Mouse (Mus musculus) embryonic facial prominence, embryonic 12.5 days (tissue): ENCODE results near the gene Itga2b. TPM values are rescaled to one million over a fixed set of nuclear protein-coding genes. Genes with fewer than 3 reads are reported as not detected.

ENCODE experiments used
- ATAC-seq: fragments of 200-750 bp; cut with Nextera tagmentation; 2 replicates; pipeline ENCODE4 v1.8.0; 2017; ENCODE audit not compliant: insufficient number of reproducible peaks, insufficient read depth, low FRiP score, low TSS enrichment
- H3K27ac ChIP-seq: fragments of 300-500 bp; sonication (generic); 2 replicates; pipeline ENCODE4 v1.5.1; 2016; ENCODE audit warnings: mild to moderate bottlenecking
- H3K27me3 ChIP-seq: fragments of 300-500 bp; sonication (generic); 2 replicates; pipeline ENCODE4 v1.6.1; 2016; ENCODE audit warnings: mild to moderate bottlenecking, moderate library complexity
- H3K36me3 ChIP-seq: fragments of 300-500 bp; sonication (generic); 2 replicates; pipeline ENCODE4 v1.6.1; 2016; ENCODE audit warnings: mild to moderate bottlenecking
- H3K4me1 ChIP-seq: fragments of 300-500 bp; sonication (generic); 2 replicates; pipeline ENCODE4 v1.6.1; 2016
- H3K4me2 ChIP-seq: fragments of 300-500 bp; sonication (generic); replicated peaks from 2 replicates; pipeline ENCODE4 v1.6.1; 2016; ENCODE audit warnings: mild to moderate bottlenecking, moderate library complexity
- H3K4me3 ChIP-seq: fragments of 300-500 bp; sonication (generic); 2 replicates; pipeline ENCODE4 v1.5.1; 2016; ENCODE audit warnings: mild to moderate bottlenecking
- H3K9ac ChIP-seq: fragments of 300-500 bp; sonication (generic); 2 replicates; pipeline ENCODE4 v1.6.1; 2016; ENCODE audit warnings: mild to moderate bottlenecking, moderate library complexity
- H3K9me3 ChIP-seq: fragments of 300-500 bp; sonication (generic); 2 replicates; pipeline ENCODE4 v1.6.1; 2016; ENCODE audit warnings: mild to moderate bottlenecking, moderate library complexity
- WGBS: fragments of 180-500 bp; shearing (Covaris S2); methylation state at CpG from one replicate; pipeline ENCODE4 v1.1.7; 2016; 5-methylcytosine and 5-hydroxymethylcytosine counted together
- polyA plus RNA-seq: library from polyadenylated mRNA; unstranded; fragments of >200 nt; fragmentation: Nextera tagmentation; extraction: Ambion mirVana; gene quantifications from 2 replicates; pipeline ENCODE4 v1.2.1, GENCODE M21; 2016

The Itga2b gene
- 6.8 and 8.3 TPM in 2 replicates for polyA plus RNA-seq

DNA sequence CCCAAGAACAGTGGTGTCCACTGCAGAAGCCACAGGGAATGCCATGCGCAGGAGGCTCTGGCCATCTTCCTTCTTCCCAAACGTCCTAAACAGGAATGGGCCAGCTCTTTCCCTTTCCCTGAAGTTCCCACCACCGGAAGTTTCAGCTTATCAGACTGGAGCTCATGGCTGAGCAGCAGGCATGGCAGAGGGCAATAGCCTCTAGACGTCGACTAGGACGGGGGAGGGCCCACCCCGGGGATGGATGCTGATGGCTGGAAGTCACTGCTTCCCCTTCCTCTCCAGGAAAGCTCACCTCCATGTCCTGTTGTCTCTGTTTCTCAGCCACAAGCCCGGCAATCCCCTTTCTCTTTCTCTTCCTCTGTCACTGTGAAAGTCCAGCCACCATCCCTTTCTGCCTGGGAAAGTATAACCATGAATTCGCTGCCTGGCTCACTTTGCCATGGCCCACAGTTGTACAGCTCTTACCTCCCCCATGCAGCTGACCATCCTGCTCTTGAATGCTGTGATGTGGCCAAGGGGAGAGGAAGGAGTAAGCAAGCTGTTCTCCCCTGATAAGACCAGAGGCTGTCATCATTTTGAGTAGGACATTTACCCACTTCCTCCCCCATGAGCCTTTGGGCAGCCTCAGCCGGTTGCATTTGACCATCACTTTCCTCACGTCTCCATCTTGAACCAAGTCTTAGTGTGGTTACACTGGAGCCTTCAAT lies at the start of gene Itga2b:
Itga2b (minus strand) TSS at position 475 of the 710 bp plus-strand sequence.
- no peaks in the 10 kb centered on the region for H3K27me3 ChIP-seq
- H3K4me1 ChIP-seq: peaks cover 15% of the 10 kb centered on the region
- H3K9ac ChIP-seq: no peak within 1 kb of the TSS
- no peak within 1 kb of the TSS for H3K4me3 ChIP-seq
- H3K27ac ChIP-seq: no peak within 1 kb of the TSS
- 66% methylated on average over 11 of the region's 11 CpGs for WGBS
- ATAC-seq: no peak
- H3K4me2 ChIP-seq: no peak within 1 kb of the TSS
- no peaks in the 10 kb centered on the region; the same call in 1 of the 2 replicates for H3K36me3 ChIP-seq
- H3K9me3 ChIP-seq: no peaks in the 10 kb centered on the region

DNA sequence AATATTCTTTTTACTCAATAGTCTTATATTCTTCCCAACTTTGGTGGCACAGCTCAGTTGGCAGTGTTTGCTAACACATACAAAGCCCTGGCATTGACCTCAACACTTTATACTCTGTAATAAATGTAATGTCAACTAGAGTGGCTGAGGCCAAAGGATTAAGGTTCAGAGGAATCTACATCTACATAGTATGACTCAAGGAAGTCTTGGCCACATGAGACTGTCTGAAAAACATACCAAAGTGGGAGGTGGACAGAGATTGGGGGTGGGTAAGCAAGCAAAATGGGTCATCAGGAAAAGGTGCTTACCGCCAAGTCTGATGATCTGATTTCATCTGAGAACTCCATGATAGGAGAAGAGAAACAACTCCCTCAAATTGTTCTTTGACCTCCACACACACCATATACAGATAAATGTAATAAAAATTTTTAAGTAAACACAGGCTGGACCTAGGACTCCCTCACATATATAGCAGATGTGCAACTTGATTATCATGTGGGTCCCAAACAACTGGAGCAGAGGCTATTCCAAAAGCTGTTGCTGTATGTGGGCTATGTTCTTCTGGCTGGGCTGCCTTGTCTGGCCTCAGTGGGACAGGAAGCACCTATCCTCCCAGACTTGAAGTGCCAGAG lies 45.0 kb upstream of the Itga2b start:
- ATAC-seq: no peak
- peaks cover 21% of the 10 kb centered on the region for H3K36me3 ChIP-seq

DNA sequence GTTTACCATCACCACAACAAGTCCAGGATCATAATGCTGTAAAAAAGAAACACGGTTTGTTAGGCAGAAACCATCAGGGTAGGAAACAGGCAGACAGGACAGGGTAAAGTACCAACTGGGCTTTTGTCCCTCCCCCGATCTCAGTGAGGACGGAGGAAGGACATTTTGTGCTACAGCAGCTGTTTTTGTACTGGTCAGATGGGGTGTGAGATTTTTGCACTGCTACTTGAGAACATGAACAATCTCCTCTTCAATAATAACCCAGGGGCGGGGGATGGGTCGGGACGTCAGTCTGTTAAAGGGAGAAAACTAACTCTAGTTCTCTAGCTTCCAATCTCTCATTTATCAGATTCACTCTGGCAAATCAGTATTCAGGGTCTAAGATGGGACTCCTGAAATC lies 40.3 kb upstream of the Itga2b start:
- Histone ChIP-seq H3K27ac (no peak overlapping the region), H3K9ac (no peak overlapping the region), H3K9me3 (no peaks in the 10 kb centered on the region), H3K4me3 (no peak overlapping the region), H3K36me3 (peaks cover 22% of the 10 kb centered on the region), H3K4me2 (no peak overlapping the region), H3K27me3 (no peaks in the 10 kb centered on the region), H3K4me1 (no peaks in the 10 kb centered on the region)
- WGBS: 66% methylated on average over 6 of the region's 6 CpGs
- ATAC-seq: no peak

More for the DNA sequence above, 45.0 kb upstream of the Itga2b start:
- H3K27ac ChIP-seq: no peak overlapping the region
- H3K27me3 ChIP-seq: no peaks in the 10 kb centered on the region
- H3K4me1 ChIP-seq: no peaks in the 10 kb centered on the region
- H3K9ac ChIP-seq: no peak overlapping the region
- no peaks in the 10 kb centered on the region for H3K9me3 ChIP-seq
- no peak overlapping the region for H3K4me2 ChIP-seq
- WGBS: 94% methylated on average over 1 of the region's 1 CpGs
- no peak overlapping the region for H3K4me3 ChIP-seq

DNA sequence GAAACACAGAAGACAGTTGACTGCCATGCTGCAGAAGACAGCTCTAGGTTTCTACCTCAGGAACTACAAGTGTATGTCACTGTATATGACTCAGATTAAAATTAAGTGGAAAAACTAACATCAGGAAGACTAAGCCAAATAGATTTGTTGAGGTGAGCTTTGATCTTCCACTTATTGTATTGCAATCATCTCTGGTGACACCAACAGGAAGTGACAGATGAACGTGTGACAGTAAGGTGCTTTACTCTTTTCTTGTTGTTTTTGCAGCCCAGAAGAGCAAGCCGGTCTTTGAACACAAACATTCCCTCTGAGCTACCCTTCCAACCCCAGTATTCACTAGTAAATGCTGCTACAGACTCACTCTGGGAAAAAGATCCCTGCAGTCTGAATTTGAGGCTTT lies 26.8 kb upstream of the Itga2b start:
- Histone ChIP-seq H3K4me1 (no peaks in the 10 kb centered on the region), H3K9ac (no peak overlapping the region), H3K36me3 (peaks cover 60% of the 10 kb centered on the region), H3K27ac (no peak overlapping the region), H3K27me3 (no peaks in the 10 kb centered on the region), H3K4me3 (no peak overlapping the region), H3K9me3 (no peaks in the 10 kb centered on the region), H3K4me2 (no peak overlapping the region)
- ATAC-seq: no peak
- 74% methylated on average over 2 of the region's 2 CpGs for WGBS

DNA sequence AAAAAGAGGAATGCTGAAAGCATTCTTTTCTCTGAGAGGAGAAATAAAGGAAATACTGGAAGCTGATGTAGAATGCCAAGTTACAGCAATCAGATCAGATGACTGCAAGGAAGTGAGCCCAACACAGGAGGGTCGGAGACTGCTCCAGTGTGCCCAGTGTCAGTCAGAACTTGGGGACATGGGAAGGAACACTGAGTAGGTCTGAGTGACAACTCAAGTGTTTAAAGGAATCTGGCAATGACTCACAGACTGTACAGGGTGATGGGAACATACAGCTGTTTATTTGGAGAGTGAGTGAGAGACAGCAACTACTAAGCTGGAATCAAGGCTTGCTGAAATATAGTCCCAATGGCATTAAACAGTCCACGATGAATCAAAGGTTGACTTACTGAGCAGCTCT lies 26.3 kb upstream of the Itga2b start:
- ATAC-seq: no peak
- 81% methylated on average over 2 of the region's 2 CpGs for WGBS
- Histone ChIP-seq H3K27ac (0 out of 2 replicates have a peak overlapping the region, but pooled peaks have one; percentile 19), H3K9ac (no peak overlapping the region), H3K4me2 (no peak overlapping the region), H3K4me1 (no peaks in the 10 kb centered on the region), H3K9me3 (no peaks in the 10 kb centered on the region), H3K27me3 (no peaks in the 10 kb centered on the region), H3K4me3 (no peak overlapping the region), H3K36me3 (peaks cover 59% of the 10 kb centered on the region)

DNA sequence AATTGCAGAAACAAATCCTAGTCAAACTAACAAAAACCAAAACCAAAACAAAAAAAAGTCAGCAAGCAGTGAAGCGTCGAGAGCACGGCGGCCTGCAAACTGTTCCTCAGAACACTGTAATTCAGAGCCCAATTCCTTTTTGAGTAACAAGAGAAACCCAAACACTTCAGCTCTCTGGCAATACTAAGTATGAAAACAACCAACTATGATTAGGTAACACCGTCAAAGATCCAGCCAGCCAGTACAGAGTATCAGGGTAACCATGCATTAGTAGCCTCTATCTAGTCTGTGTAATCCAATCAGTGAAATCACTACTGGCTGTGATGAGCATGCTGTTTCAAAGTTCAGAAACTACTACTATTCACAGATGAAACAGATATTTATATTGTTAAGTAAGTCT lies 25.8 kb upstream of the Itga2b start:
- no peak for ATAC-seq
- Histone ChIP-seq H3K9me3 (no peaks in the 10 kb centered on the region), H3K36me3 (peaks cover 54% of the 10 kb centered on the region), H3K9ac (no peak overlapping the region), H3K27me3 (no peaks in the 10 kb centered on the region), H3K4me2 (no peak overlapping the region), H3K27ac (no peak overlapping the region), H3K4me1 (no peaks in the 10 kb centered on the region), H3K4me3 (no peak overlapping the region)
- 94% methylated on average over 5 of the region's 5 CpGs for WGBS

DNA sequence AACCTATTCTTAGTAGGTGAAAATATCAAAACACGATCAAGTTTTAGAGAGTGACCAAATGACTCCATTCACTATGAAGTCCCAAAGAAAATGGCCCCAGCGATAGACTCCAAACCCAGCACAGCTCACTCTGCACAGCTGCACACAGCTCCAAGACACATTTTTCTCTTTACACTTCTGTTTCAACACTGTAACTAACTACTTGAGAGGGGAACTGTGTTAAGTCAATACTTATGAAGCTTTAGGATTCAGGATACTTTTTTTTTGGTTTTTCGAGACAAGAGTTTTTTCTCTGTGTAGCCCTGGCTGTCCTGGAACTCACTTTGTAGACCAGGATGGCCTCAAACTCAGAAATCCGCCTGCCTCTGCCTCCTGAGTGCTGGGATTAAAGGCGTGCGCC lies 25.2 kb upstream of the Itga2b start:
- H3K4me1 ChIP-seq: no peaks in the 10 kb centered on the region
- H3K27ac ChIP-seq: no peak overlapping the region
- no peak overlapping the region for H3K4me3 ChIP-seq
- H3K4me2 ChIP-seq: no peak overlapping the region
- 98% methylated on average over 6 of the region's 6 CpGs for WGBS
- H3K9me3 ChIP-seq: no peaks in the 10 kb centered on the region
- ATAC-seq: no peak
- peaks cover 49% of the 10 kb centered on the region for H3K36me3 ChIP-seq
- H3K9ac ChIP-seq: no peak overlapping the region
- H3K27me3 ChIP-seq: no peaks in the 10 kb centered on the region

DNA sequence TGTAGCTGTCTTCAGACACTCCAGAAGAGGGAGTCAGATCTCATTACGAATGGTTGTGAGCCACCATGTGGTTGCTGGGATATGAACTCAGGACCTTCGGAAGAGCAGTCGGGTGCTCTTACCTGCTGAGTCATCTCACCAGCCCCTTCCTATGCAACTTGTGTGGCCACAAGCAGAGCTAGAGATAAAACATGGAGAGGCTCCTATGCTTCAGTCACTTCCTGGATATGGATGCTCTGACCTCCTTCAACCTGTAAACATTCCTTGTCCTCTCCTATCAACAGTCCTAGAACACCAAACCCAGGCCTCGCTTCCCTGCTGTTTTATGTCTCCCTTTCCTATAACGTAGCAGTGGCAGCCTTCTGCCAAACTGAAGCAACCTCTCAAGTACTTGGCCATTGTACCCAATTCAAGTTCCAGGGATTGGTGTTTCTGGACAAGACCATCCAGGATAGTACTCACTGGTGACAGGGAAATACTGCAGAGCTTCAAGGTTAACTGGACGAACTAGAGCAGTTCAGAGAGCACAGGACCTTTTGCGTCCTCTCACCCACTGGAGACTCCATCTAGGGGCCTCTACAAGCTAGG lies 24.2 kb upstream of the Itga2b start:
- Histone ChIP-seq H3K27me3 (no peaks in the 10 kb centered on the region), H3K4me3 (no peak overlapping the region), H3K9ac (no peak overlapping the region), H3K27ac (no peak overlapping the region), H3K4me2 (no peak overlapping the region), H3K9me3 (no peaks in the 10 kb centered on the region), H3K36me3 (peaks cover 43% of the 10 kb centered on the region), H3K4me1 (no peaks in the 10 kb centered on the region)
- no peak for ATAC-seq
- 92% methylated on average over 7 of the region's 7 CpGs for WGBS

DNA sequence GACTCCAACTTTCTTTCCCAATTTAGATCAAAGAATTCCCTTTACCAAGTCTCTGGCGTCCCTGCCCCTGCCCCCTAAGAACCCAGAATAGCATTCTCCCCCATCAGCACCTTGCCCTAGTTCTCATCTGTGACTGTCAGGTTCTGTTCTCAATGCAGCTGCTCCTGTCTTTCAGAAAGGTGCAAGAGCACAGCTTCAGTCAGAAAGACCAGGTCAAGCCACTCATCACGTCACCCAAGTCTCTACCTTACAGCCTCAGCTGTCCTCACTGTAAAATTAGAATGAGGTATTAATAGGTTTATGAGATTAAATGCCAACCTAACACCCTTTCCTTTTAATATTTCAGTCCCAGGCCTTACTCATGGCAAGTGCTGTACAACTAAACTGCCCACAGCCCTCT lies 23.3 kb upstream of the Itga2b start:
- 89% methylated on average over 2 of the region's 2 CpGs for WGBS
- H3K36me3 ChIP-seq: peaks cover 34% of the 10 kb centered on the region

DNA sequence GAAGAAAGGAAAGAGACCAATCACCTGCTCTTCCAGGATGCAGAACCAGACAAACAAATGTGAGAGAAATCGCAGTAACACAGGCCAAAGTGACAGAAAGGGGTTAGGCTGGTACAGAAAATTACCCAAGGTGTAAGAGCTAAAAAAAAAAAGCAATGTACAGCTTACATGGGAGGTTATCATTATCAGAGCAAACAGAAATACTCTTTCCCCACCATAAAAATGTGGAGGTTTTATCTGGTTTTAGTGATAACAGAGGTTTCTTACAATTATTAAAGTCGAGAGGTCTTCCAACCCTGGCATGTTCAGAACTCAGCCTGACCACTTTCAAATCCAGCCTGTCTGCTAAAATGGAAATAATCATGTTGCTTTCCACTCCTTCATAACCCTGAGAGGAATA lies 18.0 kb upstream of the Itga2b start:
- H3K9ac ChIP-seq: no peak overlapping the region
- no peak overlapping the region for H3K27ac ChIP-seq
- H3K4me2 ChIP-seq: no peak overlapping the region
- no peak overlapping the region for H3K4me3 ChIP-seq
- no peaks in the 10 kb centered on the region for H3K4me1 ChIP-seq
- H3K36me3 ChIP-seq: peaks cover 43% of the 10 kb centered on the region
- no peaks in the 10 kb centered on the region for H3K27me3 ChIP-seq
- H3K9me3 ChIP-seq: no peaks in the 10 kb centered on the region
- no peak for ATAC-seq
- WGBS: 95% methylated on average over 2 of the region's 2 CpGs

More for the DNA sequence above, 23.3 kb upstream of the Itga2b start:
- H3K27me3 ChIP-seq: no peaks in the 10 kb centered on the region
- no peaks in the 10 kb centered on the region for H3K4me1 ChIP-seq
- no peak overlapping the region for H3K9ac ChIP-seq
- H3K4me2 ChIP-seq: no peak overlapping the region
- no peaks in the 10 kb centered on the region for H3K9me3 ChIP-seq
- no peak overlapping the region for H3K4me3 ChIP-seq
- no peak for ATAC-seq
- H3K27ac ChIP-seq: no peak overlapping the region

DNA sequence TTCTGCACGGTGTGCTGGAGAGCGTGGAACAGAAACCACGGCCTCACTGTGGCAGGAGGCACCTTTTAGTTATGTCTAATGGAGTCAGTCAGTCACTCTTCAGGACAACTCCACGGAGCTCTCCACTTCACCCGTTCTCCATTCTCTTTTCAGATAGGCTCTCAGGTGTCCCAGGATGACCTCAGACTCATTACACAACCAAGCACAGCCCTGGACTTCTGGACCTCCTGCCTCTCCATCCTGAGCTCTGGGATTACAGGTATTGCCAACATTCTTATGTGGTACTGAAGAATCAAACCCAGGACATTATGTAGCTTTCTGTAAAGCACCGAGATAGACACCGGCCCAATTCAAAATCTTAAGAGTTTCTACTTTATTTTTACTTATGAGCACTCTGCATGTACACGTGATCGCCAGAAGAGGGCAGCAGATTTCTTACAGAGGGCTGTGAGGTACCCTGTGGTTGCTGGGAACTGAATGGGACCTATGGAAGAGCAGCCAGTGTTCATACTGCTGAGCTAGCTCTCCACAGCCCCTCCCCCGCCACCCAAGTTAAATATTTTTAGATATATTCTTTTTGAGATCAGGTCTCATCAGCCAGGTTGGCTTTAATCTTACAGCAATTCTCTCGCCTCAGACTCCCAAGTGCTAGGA lies 16.9 kb upstream of the Itga2b start:
- no peak overlapping the region for H3K9ac ChIP-seq
- H3K36me3 ChIP-seq: peaks cover 44% of the 10 kb centered on the region
- WGBS: 70% methylated on average over 11 of the region's 11 CpGs
- H3K9me3 ChIP-seq: no peaks in the 10 kb centered on the region
- H3K27me3 ChIP-seq: no peaks in the 10 kb centered on the region
- no peaks in the 10 kb centered on the region for H3K4me1 ChIP-seq
- ATAC-seq: no peak
- no peak overlapping the region for H3K4me2 ChIP-seq
- H3K4me3 ChIP-seq: no peak overlapping the region
- no peak overlapping the region for H3K27ac ChIP-seq

DNA sequence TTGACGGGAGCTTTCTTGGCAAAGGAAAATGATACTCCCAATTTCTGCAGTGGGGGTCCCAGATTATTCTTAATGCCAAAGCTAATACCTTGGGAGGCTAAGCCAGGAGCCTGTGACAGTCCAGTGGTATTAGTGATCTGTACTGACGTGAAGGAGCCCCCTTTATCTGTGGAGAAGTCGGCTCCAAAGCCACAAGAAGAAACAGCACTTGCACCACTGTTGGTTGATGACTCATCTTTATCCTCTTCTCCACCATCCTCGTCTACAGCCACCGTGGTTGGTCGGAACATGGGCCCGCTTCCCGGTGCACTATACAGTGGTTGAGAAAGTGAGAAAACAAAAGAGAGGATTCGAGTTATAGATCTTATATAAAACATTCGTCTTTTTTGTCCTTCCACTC lies 11.9 kb upstream of the Itga2b start:
- ATAC-seq: no peak
- no peak overlapping the region for H3K4me2 ChIP-seq
- no peak overlapping the region for H3K27ac ChIP-seq
- H3K9me3 ChIP-seq: no peaks in the 10 kb centered on the region
- no peaks in the 10 kb centered on the region for H3K4me1 ChIP-seq
- H3K9ac ChIP-seq: no peak overlapping the region
- no peak overlapping the region for H3K4me3 ChIP-seq
- H3K27me3 ChIP-seq: no peaks in the 10 kb centered on the region
- 94% methylated on average over 10 of the region's 10 CpGs for WGBS
- H3K36me3 ChIP-seq: peaks cover 83% of the 10 kb centered on the region
